Mouse (Mus musculus): ENCODE data around the gene Exoc6. TPM values are rescaled to one million over a fixed set of nuclear protein-coding genes. Genes with fewer than 3 reads are reported as not detected.

The Exoc6 gene
- total and polyA plus RNA-seq, 3 experiments, result 30.2 to 41.2 TPM; not detected in 1

- H3K79me2 ChIP-seq (ENCODE audit: control insufficient read depth, insufficient read depth, low read length, poor library complexity), result peaks cover 21% of the 10 kb centered on the region
- TF ChIP-seq POLR2AphosphoS2 (IDR thresholded peaks at IDR 0.05; ENCODE audit: low read length), result no peak
Observed at GRCm38 (mm10) chr19:37570966-37571718, 20.9 kb downstream of the Exoc6 start.

GRCm38 (mm10) chr19:37574802-37575201, 24.6 kb downstream of the Exoc6 start:
- Histone ChIP-seq H3K9ac (ENCODE audit: control insufficient read depth, low read depth, low read length, poor library complexity, severe bottlenecking) (no peak overlapping the region), H3K27ac (ENCODE audit: control insufficient read depth, low read depth, low read length) (no peak overlapping the region), H3K9me3 (replicated peaks; ENCODE audit: insufficient read depth, low read length) (no peaks in the 10 kb centered on the region), H3K79me2 (ENCODE audit: control insufficient read depth, insufficient read depth, low read length, poor library complexity) (no peaks in the 10 kb centered on the region), H3K27me3 (ENCODE audit: control insufficient read depth in 1 of 2, insufficient read depth in 2 of 2, low read length in 2 of 2) (no peaks in the 10 kb centered on the region), H3K4me3 (ENCODE audit: control insufficient read depth in 1 of 2, insufficient read depth in 1 of 2, low read depth in 2 of 2, low read length in 2 of 2) (no peak overlapping the region), H3K4me1 (ENCODE audit: control insufficient read depth in 1 of 2, insufficient read depth in 2 of 2, low read length in 2 of 2) (no peaks in the 10 kb centered on the region), H3K36me3 (ENCODE audit: control insufficient read depth in 1 of 2, insufficient read depth in 2 of 2, low read length in 2 of 2) (peaks cover 3 to 22% of the 10 kb centered on the region in 2 experiments; a peak in 3 of 4 replicates)
- peak; percentile 18 for DNase-seq (ENCODE audit: low read depth, low spot score)
- TF ChIP-seq RCOR1 (IDR thresholded peaks at IDR 0.05; ENCODE audit: low read depth, low read length) (no peak), TBP (IDR thresholded peaks at IDR 0.05; ENCODE audit: low read depth, low read length) (no peak), POLR2AphosphoS2 (IDR thresholded peaks at IDR 0.05; ENCODE audit: low read length) (no peak), MXI1 (IDR thresholded peaks at IDR 0.05; ENCODE audit: low read depth, low read length) (no peak), JUND (IDR thresholded peaks at IDR 0.05; ENCODE audit: low read depth, low read length) (no peak), USF1 (IDR thresholded peaks at IDR 0.05; ENCODE audit: low read depth, low read length) (no peak)

More at GRCm38 (mm10) chr19:37570966-37571718, 20.9 kb downstream of the Exoc6 start:
- H3K27ac ChIP-seq (ENCODE audit: control insufficient read depth, low read depth, low read length), result no peak overlapping the region
- H3K27me3 ChIP-seq (ENCODE audit: control insufficient read depth in 1 of 2, insufficient read depth in 2 of 2, low read length in 2 of 2), result no peaks in the 10 kb centered on the region
- no peak overlapping the region for H3K4me3 ChIP-seq (ENCODE audit: control insufficient read depth in 1 of 2, insufficient read depth in 1 of 2, low read depth in 2 of 2, low read length in 2 of 2)
- H3K9ac ChIP-seq (ENCODE audit: control insufficient read depth, low read depth, low read length, poor library complexity, severe bottlenecking), result no peak overlapping the region
- DNase-seq (ENCODE audit: low read depth, low spot score), result no peak
- H3K9me3 ChIP-seq (replicated peaks; ENCODE audit: insufficient read depth, low read length), result no peaks in the 10 kb centered on the region
- peaks cover 4 to 18% of the 10 kb centered on the region in 2 experiments for H3K36me3 ChIP-seq (ENCODE audit: control insufficient read depth in 1 of 2, insufficient read depth in 2 of 2, low read length in 2 of 2)
- no peaks in the 10 kb centered on the region; a peak in 1 of 4 replicates for H3K4me1 ChIP-seq (ENCODE audit: control insufficient read depth in 1 of 2, insufficient read depth in 2 of 2, low read length in 2 of 2)

GRCm38 (mm10) chr19:37579607-37580006, 29.4 kb downstream of the Exoc6 start:
- DNase-seq (ENCODE audit: low read depth, low spot score), result no peak
- Histone ChIP-seq H3K9ac (ENCODE audit: control insufficient read depth, low read depth, low read length, poor library complexity, severe bottlenecking) (no peak overlapping the region), H3K4me3 (ENCODE audit: control insufficient read depth in 1 of 2, insufficient read depth in 1 of 2, low read depth in 2 of 2, low read length in 2 of 2) (no peak overlapping the region), H3K27me3 (ENCODE audit: control insufficient read depth in 1 of 2, insufficient read depth in 2 of 2, low read length in 2 of 2) (no peaks in the 10 kb centered on the region), H3K36me3 (ENCODE audit: control insufficient read depth in 1 of 2, insufficient read depth in 2 of 2, low read length in 2 of 2) (peaks cover 3 to 21% of the 10 kb centered on the region in 2 experiments; a peak in 3 of 4 replicates), H3K27ac (ENCODE audit: control insufficient read depth, low read depth, low read length) (no peak overlapping the region), H3K79me2 (ENCODE audit: control insufficient read depth, insufficient read depth, low read length, poor library complexity) (no peaks in the 10 kb centered on the region), H3K9me3 (replicated peaks; ENCODE audit: insufficient read depth, low read length) (no peaks in the 10 kb centered on the region), H3K4me1 (ENCODE audit: control insufficient read depth in 1 of 2, insufficient read depth in 2 of 2, low read length in 2 of 2) (no peaks in the 10 kb centered on the region)
- no peak for TF ChIP-seq ZMIZ1 (IDR thresholded peaks at IDR 0.05; ENCODE audit: low read depth, low read length)
- no peak for TF ChIP-seq SIN3A (IDR thresholded peaks at IDR 0.05; ENCODE audit: low read length)
- no peak for TF ChIP-seq GABPA (IDR thresholded peaks at IDR 0.05; ENCODE audit: low read depth, low read length)
- TF ChIP-seq NELFE (IDR thresholded peaks at IDR 0.05; ENCODE audit: low read depth, low read length), result no peak
- TF ChIP-seq MXI1 (IDR thresholded peaks at IDR 0.05; ENCODE audit: low read depth, low read length), result no peak
- TF ChIP-seq ZNF384 (IDR thresholded peaks at IDR 0.05; ENCODE audit: low read depth, low read length), result no peak
- TF ChIP-seq RCOR1 (IDR thresholded peaks at IDR 0.05; ENCODE audit: low read depth, low read length), result no peak
- TF ChIP-seq NRF1 (IDR thresholded peaks at IDR 0.05; ENCODE audit: insufficient read depth, low read depth, low read length, poor library complexity, severe bottlenecking), result no peak
- TF ChIP-seq HCFC1 (IDR thresholded peaks at IDR 0.05; ENCODE audit: low read depth, low read length), result no peak
- no peak for TF ChIP-seq KAT2A (conservative IDR thresholded peaks at IDR 0.05; ENCODE audit: low read depth, low read length)
- TF ChIP-seq E2F4 (IDR thresholded peaks at IDR 0.05; ENCODE audit: borderline replicate concordance, low read depth, low read length), result no peak
- TF ChIP-seq ELF1 (IDR thresholded peaks at IDR 0.05; ENCODE audit: low read depth, low read length), result no peak
